Mouse (Mus musculus) G1E (cell line): ENCODE data around the gene Hs6st1.

Experiments used
- CTCF ChIP-seq: IDR thresholded peaks from 2 replicates; pipeline ENCODE4 v1.5.1; 2012; ENCODE audit warnings: low read depth, low read length, inconsistent platforms, mixed read lengths
- GATA1 ChIP-seq: IDR thresholded peaks from 2 replicates; pipeline ENCODE4 v1.6.1; 2012; ENCODE audit warnings: borderline replicate concordance, low read length, inconsistent platforms, mixed read lengths
- GATA2 ChIP-seq: IDR thresholded peaks from 2 replicates; pipeline ENCODE4 v1.6.1; 2012; ENCODE audit warnings: low read depth, low read length, inconsistent platforms, borderline replicate concordance
- POLR2AphosphoS5 ChIP-seq: IDR thresholded peaks from 2 replicates; pipeline ENCODE4 v1.6.1; 2012; ENCODE audit warnings: low read depth, low read length, inconsistent platforms; ENCODE audit not compliant: insufficient replicate concordance
- TAL1 ChIP-seq: conservative IDR thresholded peaks from 2 replicates; pipeline ENCODE4 v1.6.1; 2012; ENCODE audit warnings: low read depth, low read length, inconsistent platforms, mixed read lengths

DNA sequence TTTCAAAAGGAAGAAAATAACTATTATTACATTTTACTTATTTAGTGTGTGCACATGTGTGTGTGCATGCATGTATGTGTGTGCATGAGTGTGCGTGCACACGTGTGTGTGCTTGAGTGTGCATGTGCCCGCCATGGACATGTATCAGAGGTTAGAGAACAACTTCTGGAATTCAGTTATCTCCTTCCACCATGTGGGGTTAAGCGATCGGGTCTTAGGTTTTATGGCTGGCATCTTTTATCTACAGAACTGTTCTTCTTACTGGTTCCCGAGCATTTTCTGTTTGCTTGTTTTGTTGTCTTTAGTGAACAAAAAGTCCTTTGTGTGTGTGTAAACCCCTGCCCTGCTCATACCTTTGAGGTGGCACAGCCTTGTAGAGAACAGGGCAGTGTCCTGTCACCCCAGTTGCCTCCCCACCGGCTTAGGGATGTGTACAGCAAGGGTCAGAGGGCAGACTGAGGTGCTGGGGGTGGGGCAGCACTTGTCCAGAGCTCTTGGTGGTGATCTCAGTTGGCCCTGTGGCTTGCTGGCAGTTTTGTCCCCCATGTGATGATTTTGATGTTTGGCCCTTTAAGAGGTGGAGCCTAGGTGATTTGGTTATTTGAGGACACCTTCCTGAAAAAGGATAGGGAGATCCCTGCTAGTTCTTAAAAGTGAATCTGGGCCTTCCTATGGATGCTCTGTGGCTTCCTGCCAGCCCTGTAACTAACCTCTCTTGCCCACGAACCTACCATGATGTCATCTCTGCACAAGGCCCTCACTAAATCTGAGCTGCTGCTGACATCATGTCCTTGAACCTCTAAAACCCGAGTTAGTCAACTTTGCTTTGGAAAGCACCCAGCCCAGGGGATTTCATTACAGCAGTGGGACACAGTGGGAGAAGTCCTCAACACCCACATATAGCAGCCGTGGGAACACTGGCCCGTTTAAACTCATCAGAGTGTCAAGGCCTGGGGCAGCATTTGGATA lies 4.7 kb downstream of the Hs6st1 start:
- no peak for TF ChIP-seq CTCF
- no peak for TF ChIP-seq GATA1
- TF ChIP-seq GATA2, result no peak
- TF ChIP-seq POLR2AphosphoS5, result no peak
- 0 out of 2 replicates have a peak, but pooled peaks have one; percentile 12 for TF ChIP-seq TAL1
